Mouse (Mus musculus): ENCODE data around the gene Osgin1. TPM values are rescaled to one million over a fixed set of nuclear protein-coding genes. Genes with fewer than 3 reads are reported as not detected.

The Osgin1 gene
- polyA plus RNA-seq, 1 experiment from 2014 or later, result 0.23 TPM

GRCm38 (mm10) chr8:119413605-119414004 lies 20.3 kb upstream of the Osgin1 start:
- 83% methylated on average over 10 of the region's 10 CpGs for WGBS

GRCm38 (mm10) chr8:119420318-119420717 lies 13.6 kb upstream of the Osgin1 start:
- Histone ChIP-seq H3K27ac (ENCODE audit: low read depth, low read length) (no peak overlapping the region), H3K9ac (ENCODE audit: low read depth, low read length) (no peak overlapping the region), H3K27me3 (ENCODE audit: control insufficient read depth, insufficient read depth, low read length) (no peaks in the 10 kb centered on the region), H3K4me3 (ENCODE audit: low read depth, low read length) (no peak overlapping the region), H3K4me2 (replicated peaks; ENCODE audit: low read depth, low read length) (no peak overlapping the region), H3K4me1 (replicated peaks; ENCODE audit: control insufficient read depth, insufficient read depth, low read length) (no peaks in the 10 kb centered on the region; the same call in 1 of the 2 replicates), H3K36me3 (ENCODE audit: control insufficient read depth, insufficient read depth, low read length) (no peaks in the 10 kb centered on the region), H3K9me3 (ENCODE audit: control insufficient read depth, low read length) (no peaks in the 10 kb centered on the region)
- WGBS, result 73% methylated on average over 7 of the region's 7 CpGs
- DNase-seq (ENCODE audit: low spot score), result no peak
- no peak for ATAC-seq (ENCODE audit: low FRiP score)

More at GRCm38 (mm10) chr8:119413605-119414004, 20.3 kb upstream of the Osgin1 start:
- ATAC-seq (ENCODE audit: low FRiP score) (no peak), DNase-seq (ENCODE audit: low spot score) (no peak)
- H3K4me3 ChIP-seq (ENCODE audit: low read depth, low read length), result no peak overlapping the region
- no peaks in the 10 kb centered on the region for H3K4me1 ChIP-seq (replicated peaks; ENCODE audit: control insufficient read depth, insufficient read depth, low read length)
- H3K9me3 ChIP-seq (ENCODE audit: control insufficient read depth, low read length), result no peaks in the 10 kb centered on the region
- H3K9ac ChIP-seq (ENCODE audit: low read depth, low read length), result no peak overlapping the region
- no peak overlapping the region for H3K27ac ChIP-seq (ENCODE audit: low read depth, low read length)
- no peaks in the 10 kb centered on the region for H3K27me3 ChIP-seq (ENCODE audit: control insufficient read depth, insufficient read depth, low read length)
- H3K36me3 ChIP-seq (ENCODE audit: control insufficient read depth, insufficient read depth, low read length), result no peaks in the 10 kb centered on the region
- H3K4me2 ChIP-seq (replicated peaks; ENCODE audit: low read depth, low read length), result no peak overlapping the region

GRCm38 (mm10) chr8:119421603-119422122 lies 12.3 kb upstream of the Osgin1 start:
- Histone ChIP-seq H3K27ac (ENCODE audit: low read depth, low read length) (no peak overlapping the region), H3K9me3 (ENCODE audit: control insufficient read depth, low read length) (no peaks in the 10 kb centered on the region), H3K4me1 (replicated peaks; ENCODE audit: control insufficient read depth, insufficient read depth, low read length) (no peaks in the 10 kb centered on the region; the same call in 1 of the 2 replicates), H3K36me3 (ENCODE audit: control insufficient read depth, insufficient read depth, low read length) (no peaks in the 10 kb centered on the region), H3K27me3 (ENCODE audit: control insufficient read depth, insufficient read depth, low read length) (no peaks in the 10 kb centered on the region), H3K4me2 (replicated peaks; ENCODE audit: low read depth, low read length) (no peak overlapping the region), H3K9ac (ENCODE audit: low read depth, low read length) (no peak overlapping the region), H3K4me3 (ENCODE audit: low read depth, low read length) (no peak overlapping the region)
- no peak for ATAC-seq (ENCODE audit: low FRiP score)
- 64% methylated on average over 9 of the region's 9 CpGs for WGBS
- DNase-seq (ENCODE audit: low spot score), result no peak

- ATAC-seq (ENCODE audit: low FRiP score) (no peak), DNase-seq (ENCODE audit: low spot score) (no peak)
- 68% methylated on average over 8 of the region's 9 CpGs for WGBS
- Histone ChIP-seq H3K4me2 (replicated peaks; ENCODE audit: low read depth, low read length) (no peak overlapping the region), H3K4me3 (ENCODE audit: low read depth, low read length) (no peak overlapping the region), H3K9ac (ENCODE audit: low read depth, low read length) (no peak overlapping the region), H3K27ac (ENCODE audit: low read depth, low read length) (no peak overlapping the region), H3K36me3 (ENCODE audit: control insufficient read depth, insufficient read depth, low read length) (no peaks in the 10 kb centered on the region), H3K27me3 (ENCODE audit: control insufficient read depth, insufficient read depth, low read length) (no peaks in the 10 kb centered on the region), H3K4me1 (replicated peaks; ENCODE audit: control insufficient read depth, insufficient read depth, low read length) (no peaks in the 10 kb centered on the region; the same call in 1 of the 2 replicates), H3K9me3 (ENCODE audit: control insufficient read depth, low read length) (no peaks in the 10 kb centered on the region)
These were observed 11.7 kb upstream of the Osgin1 start for GRCm38 (mm10) chr8:119422123-119422711.

- WGBS, result 69% methylated on average over 9 of the region's 9 CpGs
- no peak for ATAC-seq (ENCODE audit: low FRiP score)
- Histone ChIP-seq H3K36me3 (ENCODE audit: control insufficient read depth, insufficient read depth, low read length) (no peaks in the 10 kb centered on the region), H3K27ac (ENCODE audit: low read depth, low read length) (no peak overlapping the region), H3K9ac (ENCODE audit: low read depth, low read length) (no peak overlapping the region), H3K4me1 (replicated peaks; ENCODE audit: control insufficient read depth, insufficient read depth, low read length) (no peaks in the 10 kb centered on the region; the same call in 1 of the 2 replicates), H3K4me3 (ENCODE audit: low read depth, low read length) (no peak overlapping the region), H3K27me3 (ENCODE audit: control insufficient read depth, insufficient read depth, low read length) (no peaks in the 10 kb centered on the region), H3K9me3 (ENCODE audit: control insufficient read depth, low read length) (no peaks in the 10 kb centered on the region), H3K4me2 (replicated peaks; ENCODE audit: low read depth, low read length) (no peak overlapping the region)
- DNase-seq (ENCODE audit: low spot score), result no peak
These were observed 10.2 kb upstream of the Osgin1 start for GRCm38 (mm10) chr8:119423631-119424141.

GRCm38 (mm10) chr8:119424199-119424733 lies 9.7 kb upstream of the Osgin1 start:
- Histone ChIP-seq H3K9ac (ENCODE audit: low read depth, low read length) (no peak overlapping the region), H3K36me3 (ENCODE audit: control insufficient read depth, insufficient read depth, low read length) (no peaks in the 10 kb centered on the region), H3K4me2 (replicated peaks; ENCODE audit: low read depth, low read length) (no peak overlapping the region), H3K27ac (ENCODE audit: low read depth, low read length) (no peak overlapping the region), H3K9me3 (ENCODE audit: control insufficient read depth, low read length) (no peaks in the 10 kb centered on the region), H3K27me3 (ENCODE audit: control insufficient read depth, insufficient read depth, low read length) (no peaks in the 10 kb centered on the region), H3K4me1 (replicated peaks; ENCODE audit: control insufficient read depth, insufficient read depth, low read length) (no peaks in the 10 kb centered on the region; the same call in 1 of the 2 replicates), H3K4me3 (ENCODE audit: low read depth, low read length) (no peak overlapping the region)
- 88% methylated on average over 10 of the region's 10 CpGs for WGBS
- DNase-seq (ENCODE audit: low spot score), result no peak
- ATAC-seq (ENCODE audit: low FRiP score), result no peak

- H3K9me3 ChIP-seq (ENCODE audit: control insufficient read depth, low read length), result no peaks in the 10 kb centered on the region
These were observed 9.2 kb upstream of the Osgin1 start for GRCm38 (mm10) chr8:119424740-119425139.

GRCm38 (mm10) chr8:119425533-119425932 lies 8.4 kb upstream of the Osgin1 start:
- whole genome bisulfite sequencing, result 92% methylated on average over 10 of the region's 10 CpGs
- no peaks in the 10 kb centered on the region for H3K27me3 ChIP-seq (ENCODE audit: control insufficient read depth, insufficient read depth, low read length)
- no peak for DNase-seq (ENCODE audit: low spot score)
- no peak for ATAC-seq (ENCODE audit: low FRiP score)
- no peaks in the 10 kb centered on the region; the same call in 1 of the 2 replicates for H3K4me1 ChIP-seq (replicated peaks; ENCODE audit: control insufficient read depth, insufficient read depth, low read length)
- no peak overlapping the region for H3K4me3 ChIP-seq (ENCODE audit: low read depth, low read length)
- H3K27ac ChIP-seq (ENCODE audit: low read depth, low read length), result no peak overlapping the region
- H3K4me2 ChIP-seq (replicated peaks; ENCODE audit: low read depth, low read length), result no peak overlapping the region
- H3K36me3 ChIP-seq (ENCODE audit: control insufficient read depth, insufficient read depth, low read length), result no peaks in the 10 kb centered on the region
- no peak overlapping the region for H3K9ac ChIP-seq (ENCODE audit: low read depth, low read length)
- no peaks in the 10 kb centered on the region for H3K9me3 ChIP-seq (ENCODE audit: control insufficient read depth, low read length)

More at GRCm38 (mm10) chr8:119424740-119425139, 9.2 kb upstream of the Osgin1 start:
- Histone ChIP-seq H3K27me3 (ENCODE audit: control insufficient read depth, insufficient read depth, low read length) (no peaks in the 10 kb centered on the region), H3K4me3 (ENCODE audit: low read depth, low read length) (no peak overlapping the region), H3K36me3 (ENCODE audit: control insufficient read depth, insufficient read depth, low read length) (no peaks in the 10 kb centered on the region), H3K9ac (ENCODE audit: low read depth, low read length) (no peak overlapping the region), H3K4me1 (replicated peaks; ENCODE audit: control insufficient read depth, insufficient read depth, low read length) (no peaks in the 10 kb centered on the region; the same call in 1 of the 2 replicates), H3K27ac (ENCODE audit: low read depth, low read length) (no peak overlapping the region), H3K4me2 (replicated peaks; ENCODE audit: low read depth, low read length) (no peak overlapping the region)
- DNase-seq (ENCODE audit: low spot score) (no peak), ATAC-seq (ENCODE audit: low FRiP score) (no peak)
- WGBS, result 79% methylated on average over 10 of the region's 10 CpGs

All from hindbrain, embryonic 11.5 days (tissue).